Comparison of ENCODE assay signal across 10 mouse cellular contexts in the genomic region with DNA sequence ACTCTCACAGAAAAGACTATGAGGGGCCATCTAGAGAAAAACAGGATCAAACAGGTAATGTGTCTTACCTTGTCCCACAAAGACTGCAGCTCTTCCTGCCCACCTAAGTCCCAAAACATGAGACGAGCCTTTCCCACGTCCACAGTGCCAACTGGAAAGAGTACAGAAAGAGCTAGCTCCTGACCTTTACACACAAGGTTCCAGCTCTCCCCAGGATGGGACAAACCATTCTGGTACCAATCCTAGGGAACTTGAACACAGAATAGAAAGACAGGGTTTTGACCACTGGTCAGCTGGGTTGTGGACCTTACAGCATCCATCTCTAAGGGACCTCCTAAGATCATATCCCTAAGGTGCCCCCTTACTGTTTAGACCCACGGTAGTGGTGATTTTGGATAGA. TPM values are rescaled to one million over a fixed set of nuclear protein-coding genes. Genes with fewer than 3 reads are reported as not detected.
DNase-seq lines count a peak whose midpoint lies in the region; ATAC-seq and TF ChIP-seq lines count a peak whose summit lies in the region.
"Had no signal": no experiment of that assay in that cellular context is flagged by ENCODE, and none has a peak within 500 bp of the region (broad histone marks: within the 10 kb centered on the region; RNA-seq: fewer than 3 reads in every experiment).

No protein-coding gene starts in this region.

- H3K36me3 ChIP-seq in kidney, postnatal 0 days (ENCODE audit: insufficient read depth, low read length), result peaks cover 28% of the 10 kb centered on the region
- no peaks in the 10 kb centered on the region; the same call in 1 of the 2 replicates for H3K36me3 ChIP-seq in embryonic facial prominence, embryonic 11.5 days (replicated peaks; ENCODE audit: control insufficient read depth, insufficient read depth, low read depth, low read length)
- peaks cover 44% of the 10 kb centered on the region for H3K36me3 ChIP-seq in intestine, embryonic 14.5 days (ENCODE audit: control insufficient read depth, insufficient read depth, low read length)
- peaks cover 22% of the 10 kb centered on the region for H3K36me3 ChIP-seq in midbrain, embryonic 16.5 days (ENCODE audit: control insufficient read depth, insufficient read depth, low read length)

- peak overlapping the region; percentile 87 for H3K9ac ChIP-seq in kidney, postnatal 0 days (ENCODE audit: low read depth, low read length)
- H3K9ac ChIP-seq in embryonic facial prominence, embryonic 11.5 days (replicated peaks; ENCODE audit: low read length), result peak overlapping the region; percentile 84
- H3K9ac ChIP-seq in intestine, embryonic 14.5 days (ENCODE audit: low read length), result peak overlapping the region; percentile 71; the same call in 1 of the 2 replicates
- H3K9ac ChIP-seq in midbrain, embryonic 16.5 days (ENCODE audit: low read depth, low read length), result peak overlapping the region; percentile 90

- H3K4me1 ChIP-seq in kidney, postnatal 0 days (replicated peaks; ENCODE audit: insufficient read depth, low read length), result peaks cover 15% of the 10 kb centered on the region
- H3K4me1 ChIP-seq in embryonic facial prominence, embryonic 11.5 days (ENCODE audit: control insufficient read depth, insufficient read depth, low read length), result no peaks in the 10 kb centered on the region
- H3K4me1 ChIP-seq in intestine, embryonic 14.5 days (replicated peaks; ENCODE audit: control insufficient read depth, insufficient read depth, low read length), result peaks cover 29% of the 10 kb centered on the region
- peaks cover 34% of the 10 kb centered on the region for H3K4me1 ChIP-seq in midbrain, embryonic 16.5 days (ENCODE audit: control insufficient read depth, insufficient read depth, low read length)

- no peak for TF ChIP-seq CTCF in kidney, postnatal 0 days (IDR thresholded peaks at IDR 0.05; ENCODE audit: low read depth)

- no peaks in the 10 kb centered on the region for H3K9me3 ChIP-seq in kidney, postnatal 0 days (replicated peaks; ENCODE audit: low read length)
- no peaks in the 10 kb centered on the region for H3K9me3 ChIP-seq in embryonic facial prominence, embryonic 11.5 days (replicated peaks; ENCODE audit: control insufficient read depth, low read length)
- H3K9me3 ChIP-seq in intestine, embryonic 14.5 days (ENCODE audit: control insufficient read depth, low read length), result no peaks in the 10 kb centered on the region
- H3K9me3 ChIP-seq in midbrain, embryonic 16.5 days (replicated peaks; ENCODE audit: control insufficient read depth, low read length, poor library complexity, severe bottlenecking), result no peaks in the 10 kb centered on the region

- no peaks in the 10 kb centered on the region for H3K27me3 ChIP-seq in kidney, postnatal 0 days (ENCODE audit: insufficient read depth, low read length)
- H3K27me3 ChIP-seq in embryonic facial prominence, embryonic 11.5 days (ENCODE audit: control insufficient read depth, insufficient read depth, low read length), result no peaks in the 10 kb centered on the region
- no peaks in the 10 kb centered on the region for H3K27me3 ChIP-seq in intestine, embryonic 14.5 days (replicated peaks; ENCODE audit: control insufficient read depth, insufficient read depth, low read length)
- no peaks in the 10 kb centered on the region for H3K27me3 ChIP-seq in midbrain, embryonic 16.5 days (ENCODE audit: control insufficient read depth, insufficient read depth, low read depth, low read length)
- H3K27me3 ChIP-seq: Patski had no signal

- DNase-seq in kidney, postnatal 0 days (ENCODE audit: low spot score), result no peak
- DNase-seq in kidney, postnatal 36 days, result no peak
- no peak for DNase-seq in embryonic facial prominence, embryonic 11.5 days (ENCODE audit: low spot score)
- DNase-seq in intestine, embryonic 14.5 days (ENCODE audit: low spot score), result no peak
- no peak for DNase-seq in layer of hippocampus, adult 9-11 months
- DNase-seq: retina, postnatal 1 day had no signal

- H3K4me2 ChIP-seq in kidney, postnatal 0 days (ENCODE audit: low read length), result peak overlapping the region; percentile 81
- peak overlapping the region; percentile 90 for H3K4me2 ChIP-seq in embryonic facial prominence, embryonic 11.5 days (ENCODE audit: low read depth, low read length)
- peak overlapping the region; percentile 76 for H3K4me2 ChIP-seq in intestine, embryonic 14.5 days (ENCODE audit: low read length)
- peak overlapping the region; percentile 98 for H3K4me2 ChIP-seq in midbrain, embryonic 16.5 days (ENCODE audit: low read length)

- no peak for ATAC-seq in kidney, postnatal 0 days (replicated peaks; ENCODE audit: low FRiP score, low read depth)
- no peak for ATAC-seq in embryonic facial prominence, embryonic 11.5 days (replicated peaks; ENCODE audit: insufficient number of reproducible peaks, low FRiP score, low TSS enrichment, low read depth)
- no peak for ATAC-seq in intestine, embryonic 14.5 days (replicated peaks; ENCODE audit: low FRiP score, low TSS enrichment, low read depth)
- no peak for ATAC-seq in midbrain, embryonic 16.5 days
- no peak for ATAC-seq in granulocyte monocyte progenitor cell, adult 5-6 weeks (replicated peaks; ENCODE audit: poor library complexity, severe bottlenecking)
- ATAC-seq in inflammation-experienced regulatory T-cells, adult 6 months, result no peak

- H3K27ac ChIP-seq in kidney, postnatal 0 days, result no peak overlapping the region
- no peak overlapping the region for H3K27ac ChIP-seq in embryonic facial prominence, embryonic 11.5 days (replicated peaks; ENCODE audit: low read depth, low read length)
- no peak overlapping the region for H3K27ac ChIP-seq in intestine, embryonic 14.5 days (ENCODE audit: low read depth)
- H3K27ac ChIP-seq in midbrain, embryonic 16.5 days (ENCODE audit: low read length), result no peak overlapping the region

- H3K4me3 ChIP-seq in kidney, postnatal 0 days (replicated peaks; ENCODE audit: low read depth, low read length), result peak overlapping the region; percentile 87
- H3K4me3 ChIP-seq in embryonic facial prominence, embryonic 11.5 days (ENCODE audit: low read depth, low read length), result peak overlapping the region; percentile 90
- H3K4me3 ChIP-seq in intestine, embryonic 14.5 days (ENCODE audit: low read depth, low read length), result peak overlapping the region; percentile 84; the same call in 1 of the 2 replicates
- H3K4me3 ChIP-seq in midbrain, embryonic 16.5 days (ENCODE audit: low read depth, low read length), result peak overlapping the region; percentile 91

- 69% methylated on average over 3 of the region's 3 CpGs for WGBS in kidney, postnatal 0 days
- 79% methylated on average over 3 of the region's 3 CpGs for WGBS in embryonic facial prominence, embryonic 11.5 days
- WGBS in intestine, embryonic 14.5 days, result 82% methylated on average over 3 of the region's 3 CpGs
- 78% methylated on average over 3 of the region's 3 CpGs for WGBS in midbrain, embryonic 16.5 days

RNA-seq across cellular contexts. Expression of a gene that starts 0.8 kb away (rescaled TPM):
- polyA plus RNA-seq in kidney, postnatal 0 days (2015; fragmentation: Nextera tagmentation; extraction: Ambion mirVana), result 32.2 and 33.1 TPM in 2 replicates
- 29.1 and 37.0 TPM in 2 replicates for polyA plus RNA-seq in embryonic facial prominence, embryonic 11.5 days (2014; fragmentation: Nextera tagmentation; extraction: Ambion mirVana)
- polyA plus RNA-seq in intestine, embryonic 14.5 days (2014; fragmentation: Nextera tagmentation; extraction: Ambion mirVana), result 34.4 and 38.2 TPM in 2 replicates
- polyA plus RNA-seq in midbrain, embryonic 16.5 days (2015; fragmentation: Nextera tagmentation; extraction: Ambion mirVana), result 88.7 and 94.5 TPM in 2 replicates
- total RNA-seq in granulocyte monocyte progenitor cell, adult 5-6 weeks (2014; fragmentation: Nextera tagmentation), result 12.8 and 18.3 TPM in 2 replicates
- 29.8 and 35.7 TPM in 2 replicates for total RNA-seq in granulocyte monocyte progenitor cell, adult 5-6 weeks (2017)
- 10 to 100 TPM; 18.5 to 21.8 (median 20.9) TPM for polyA plus RNA-seq in inflammation-experienced regulatory T-cells, adult 6 months (2017; shearing (Covaris generic))

RNA-seq across cellular contexts. Expression of a gene that starts 1.3 kb away (rescaled TPM):
- polyA plus RNA-seq in kidney, postnatal 0 days (2015; fragmentation: Nextera tagmentation; extraction: Ambion mirVana), result 47.5 and 48.7 TPM in 2 replicates
- polyA plus RNA-seq in embryonic facial prominence, embryonic 11.5 days (2014; fragmentation: Nextera tagmentation; extraction: Ambion mirVana), result 49.7 and 50.8 TPM in 2 replicates
- 50.3 and 52.6 TPM in 2 replicates for polyA plus RNA-seq in intestine, embryonic 14.5 days (2014; fragmentation: Nextera tagmentation; extraction: Ambion mirVana)
- 84.7 and 93.0 TPM in 2 replicates for polyA plus RNA-seq in midbrain, embryonic 16.5 days (2015; fragmentation: Nextera tagmentation; extraction: Ambion mirVana)
- 34.1 and 43.2 TPM in 2 replicates for total RNA-seq in granulocyte monocyte progenitor cell, adult 5-6 weeks (2014; fragmentation: Nextera tagmentation)
- 38.6 and 39.2 TPM in 2 replicates for total RNA-seq in granulocyte monocyte progenitor cell, adult 5-6 weeks (2017)
- 10 to 100 TPM; 60.4 to 69.3 (median 60.4) TPM for polyA plus RNA-seq in inflammation-experienced regulatory T-cells, adult 6 months (2017; shearing (Covaris generic))

RNA-seq across cellular contexts. Expression of a gene that starts 15.9 kb away (rescaled TPM):
- polyA plus RNA-seq in kidney, postnatal 0 days (2015; fragmentation: Nextera tagmentation; extraction: Ambion mirVana), result 14.7 TPM in 2 replicates
- polyA plus RNA-seq in embryonic facial prominence, embryonic 11.5 days (2014; fragmentation: Nextera tagmentation; extraction: Ambion mirVana), result 15.2 and 18.5 TPM in 2 replicates
- 20.5 and 22.2 TPM in 2 replicates for polyA plus RNA-seq in intestine, embryonic 14.5 days (2014; fragmentation: Nextera tagmentation; extraction: Ambion mirVana)
- 61.4 and 65.9 TPM in 2 replicates for polyA plus RNA-seq in midbrain, embryonic 16.5 days (2015; fragmentation: Nextera tagmentation; extraction: Ambion mirVana)
- 24.1 and 24.9 TPM in 2 replicates for total RNA-seq in granulocyte monocyte progenitor cell, adult 5-6 weeks (2014; fragmentation: Nextera tagmentation)
- 6.9 and 20.8 TPM in 2 replicates for total RNA-seq in granulocyte monocyte progenitor cell, adult 5-6 weeks (2017)
- polyA plus RNA-seq in inflammation-experienced regulatory T-cells, adult 6 months (2017; shearing (Covaris generic)), result 100 to 1,000 TPM; 340 to 573 (median 348) TPM

RNA-seq across cellular contexts. Expression of a gene that starts 44.4 kb away (rescaled TPM):
- polyA plus RNA-seq in kidney, postnatal 0 days (2015; fragmentation: Nextera tagmentation; extraction: Ambion mirVana), result 16.8 and 24.2 TPM in 2 replicates
- 52.5 and 55.9 TPM in 2 replicates for polyA plus RNA-seq in embryonic facial prominence, embryonic 11.5 days (2014; fragmentation: Nextera tagmentation; extraction: Ambion mirVana)
- 53.7 and 57.1 TPM in 2 replicates for polyA plus RNA-seq in intestine, embryonic 14.5 days (2014; fragmentation: Nextera tagmentation; extraction: Ambion mirVana)
- polyA plus RNA-seq in midbrain, embryonic 16.5 days (2015; fragmentation: Nextera tagmentation; extraction: Ambion mirVana), result 38.8 and 48.8 TPM in 2 replicates
- total RNA-seq in granulocyte monocyte progenitor cell, adult 5-6 weeks (2014; fragmentation: Nextera tagmentation), result 63.9 and 85.0 TPM in 2 replicates
- total RNA-seq in granulocyte monocyte progenitor cell, adult 5-6 weeks (2017), result 30.1 and 47.5 TPM in 2 replicates
- polyA plus RNA-seq in inflammation-experienced regulatory T-cells, adult 6 months (2017; shearing (Covaris generic)), result 10 to 100 TPM; 31.4 to 34.5 (median 32.2) TPM

RNA-seq across cellular contexts. Expression of a gene that starts 49.6 kb away (rescaled TPM):
- 0.24 and 0.66 TPM in 2 replicates for polyA plus RNA-seq in kidney, postnatal 0 days (2015; fragmentation: Nextera tagmentation; extraction: Ambion mirVana)
- 79.6 and 98.0 TPM in 2 replicates for polyA plus RNA-seq in embryonic facial prominence, embryonic 11.5 days (2014; fragmentation: Nextera tagmentation; extraction: Ambion mirVana)
- polyA plus RNA-seq in intestine, embryonic 14.5 days (2014; fragmentation: Nextera tagmentation; extraction: Ambion mirVana), result 56.5 and 63.9 TPM in 2 replicates
- polyA plus RNA-seq in midbrain, embryonic 16.5 days (2015; fragmentation: Nextera tagmentation; extraction: Ambion mirVana), result 1,527 and 1,727 TPM in 2 replicates
- total RNA-seq in granulocyte monocyte progenitor cell, adult 5-6 weeks (2014; fragmentation: Nextera tagmentation), result not detected in 2 replicates
- total RNA-seq in granulocyte monocyte progenitor cell, adult 5-6 weeks (2017), result not detected in 2 replicates
- polyA plus RNA-seq in inflammation-experienced regulatory T-cells, adult 6 months (2017; shearing (Covaris generic)), result not detected
- polyA plus RNA-seq: Patski had no signal
